Mouse (Mus musculus): ENCODE measurements at regions not wholly inside any gene's neighbourhood (a gene's known extent, or its start where the extent isn't known, plus 50 kb on each side); places are given as distances from the start of the nearest gene placed in this dataset.
"Not testable (repeated sequence)": the region's sequence is repeated elsewhere in the genome, so short reads cannot be mapped to it uniquely, and the experiment has no call there.

DNA sequence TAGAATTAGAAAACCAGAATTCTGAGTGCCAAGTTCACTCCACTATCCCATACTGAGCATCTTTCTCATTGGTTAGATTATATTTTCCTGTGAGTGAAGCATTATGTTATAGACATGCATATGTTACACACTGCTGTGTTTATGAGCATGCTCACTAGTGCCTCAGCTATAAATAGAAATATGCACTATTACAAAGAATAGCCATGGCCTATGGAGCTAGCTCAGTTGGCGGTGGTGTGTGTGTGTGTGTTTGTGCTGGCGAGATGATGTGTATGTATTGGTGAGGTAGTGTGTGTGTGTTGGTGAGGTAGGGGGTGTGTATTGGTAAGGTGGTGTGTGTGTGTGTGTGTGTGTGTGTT lies 106.2 kb downstream of the Sec31a start:
- no peak for DNase-seq

DNA sequence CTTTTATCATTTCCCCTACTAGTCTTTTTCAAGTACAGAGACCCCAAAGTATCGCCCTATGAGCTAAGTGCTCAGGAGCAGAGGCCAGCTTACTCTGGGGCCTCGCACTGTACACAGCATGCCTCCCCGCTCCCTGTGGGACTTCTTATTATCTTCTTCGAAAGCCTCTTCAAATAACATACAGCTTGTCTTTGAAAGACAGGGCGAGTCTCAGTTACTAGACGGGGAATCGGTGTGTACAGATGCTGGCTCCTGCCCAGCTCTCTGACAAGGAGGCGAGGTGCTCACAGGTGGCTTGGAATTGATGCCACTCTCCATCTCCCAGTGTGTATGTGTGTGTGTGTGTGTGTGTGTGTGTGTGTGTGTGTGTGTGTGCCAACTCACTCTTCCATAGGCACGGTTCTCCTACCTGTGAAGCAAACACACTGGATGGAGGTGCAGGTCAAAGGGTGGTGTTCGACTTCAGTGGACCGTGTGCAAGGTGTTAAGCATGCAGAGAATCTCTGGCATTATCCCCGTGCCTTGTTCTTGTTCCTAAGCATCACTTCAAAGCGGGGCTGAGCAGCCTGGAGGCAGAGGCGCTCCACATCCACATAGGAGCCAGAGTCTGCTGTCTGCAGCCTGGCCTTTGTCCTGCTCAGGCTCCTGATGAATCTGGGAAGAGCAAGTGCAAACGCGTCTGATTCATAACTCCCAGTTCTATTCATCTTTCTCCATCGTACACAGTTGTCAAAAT lies 106.8 kb downstream of the Sec31a start:
- DNase-seq, result no peak

DNA sequence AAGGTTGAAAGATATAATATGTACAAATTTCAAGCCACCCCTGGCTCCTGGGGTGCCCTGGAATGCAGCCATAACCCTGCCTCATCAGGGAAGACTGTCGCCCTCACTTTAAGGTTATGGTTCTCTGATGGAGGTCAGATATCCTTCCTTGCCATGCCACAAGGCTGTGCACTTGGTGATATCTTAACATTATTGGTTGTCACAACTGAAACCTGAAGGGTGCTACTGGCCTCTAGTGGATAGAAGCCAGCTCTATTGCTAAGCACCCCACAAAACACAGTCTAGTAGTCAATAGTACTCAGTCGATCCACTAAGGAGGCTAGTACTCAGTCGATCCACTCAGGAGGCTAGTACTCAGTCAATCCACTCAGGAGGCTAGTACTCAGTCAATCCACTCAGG lies 111.6 kb downstream of the Sec31a start:
- DNase-seq, result peak in 1 of 2 experiments; percentile 47

DNA sequence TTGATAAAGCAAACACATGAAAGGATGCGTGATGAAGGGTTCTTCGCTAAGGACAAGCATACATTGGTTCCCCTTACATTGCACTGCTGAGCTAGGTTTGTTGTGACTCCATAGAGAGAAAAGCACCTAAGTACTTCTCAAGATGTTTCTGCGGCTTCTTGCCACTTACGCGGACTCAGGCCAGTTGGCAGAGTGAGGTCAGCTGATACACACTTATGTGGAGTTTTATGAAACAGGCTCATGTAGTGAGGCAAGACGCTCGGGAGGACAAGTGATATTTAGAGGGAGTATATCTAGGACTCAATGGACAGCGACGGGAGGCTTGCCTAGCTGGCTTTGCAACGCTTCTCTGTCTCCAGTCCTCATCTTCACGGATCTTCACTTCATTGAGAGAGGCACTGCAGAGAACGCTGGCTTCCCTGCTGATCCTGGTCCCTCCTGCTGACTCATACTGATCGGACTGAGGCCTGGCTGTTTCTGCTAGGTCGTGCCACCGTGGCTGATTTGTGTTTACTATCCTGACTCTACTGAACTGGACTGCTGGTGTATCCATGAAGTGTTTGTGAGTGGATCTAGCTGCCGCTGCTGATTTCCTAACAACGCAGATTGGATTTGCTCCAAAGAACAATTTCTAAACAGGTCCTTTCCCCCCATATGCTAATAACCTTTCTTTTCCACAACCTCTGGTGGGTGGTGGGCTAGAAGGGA lies 113.8 kb downstream of the Sec31a start:
- DNase-seq, result no peak

DNA sequence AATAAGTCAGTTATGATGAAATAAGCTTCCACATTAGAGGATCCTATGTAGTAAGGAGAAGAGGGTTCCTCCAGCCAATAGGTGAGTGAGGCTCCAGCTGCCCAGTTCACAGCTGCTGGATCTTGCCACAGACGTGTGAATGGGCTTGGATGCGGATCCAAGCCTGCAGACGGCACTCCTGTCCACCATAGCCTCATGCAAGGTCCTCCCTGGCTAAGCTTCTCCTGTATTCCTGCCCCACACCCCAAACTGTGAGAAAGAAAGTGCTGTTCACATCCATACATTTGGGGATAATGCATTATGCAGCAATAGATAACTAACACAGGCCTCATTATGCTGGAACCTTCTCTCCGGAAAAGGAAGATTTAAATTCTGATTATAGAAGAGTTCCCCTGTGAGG lies 116.9 kb downstream of the Sec31a start:
- DNase-seq, result no peak

DNA sequence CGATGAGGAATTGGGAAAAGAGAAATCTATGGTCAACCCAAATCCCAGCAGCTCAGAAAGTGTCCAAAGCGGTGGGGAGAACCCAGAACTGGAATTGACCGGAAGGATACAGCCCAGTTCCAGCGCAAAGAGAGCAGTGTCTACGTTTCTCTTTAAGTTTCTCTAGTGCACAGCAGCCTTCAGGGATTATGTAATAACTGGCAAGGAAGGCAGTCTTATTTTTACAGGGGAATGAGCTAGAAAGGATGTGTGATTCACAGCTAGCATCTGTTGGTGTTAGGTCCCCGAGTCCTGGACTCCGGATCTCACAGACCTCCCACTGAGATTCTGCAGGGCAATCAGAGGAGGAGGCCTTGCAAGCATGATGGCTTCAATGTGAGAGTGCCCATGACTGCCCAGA lies 121.8 kb downstream of the Sec31a start:
- no peak for DNase-seq

DNA sequence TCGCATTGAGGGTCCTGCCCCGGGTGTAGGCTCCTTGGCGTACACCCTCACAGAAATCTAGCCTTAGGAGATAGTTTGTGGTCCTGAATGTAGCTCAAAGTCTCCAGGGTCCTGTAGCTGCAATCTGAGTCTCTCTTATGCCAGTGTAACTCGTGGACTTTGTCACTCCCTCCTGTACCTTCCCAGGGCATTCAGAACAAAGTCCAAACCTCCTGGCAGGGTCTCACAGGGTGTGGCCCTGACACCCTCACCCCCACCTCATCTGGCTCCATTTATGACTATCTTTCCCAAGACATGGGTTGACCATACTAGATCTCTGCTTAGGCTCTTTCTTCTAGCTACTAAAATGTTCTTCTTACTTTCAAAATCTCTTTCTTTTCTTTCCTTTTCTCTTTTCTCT lies 120.6 kb upstream of the Tmem150c start:
- DNase-seq, result no peak

DNA sequence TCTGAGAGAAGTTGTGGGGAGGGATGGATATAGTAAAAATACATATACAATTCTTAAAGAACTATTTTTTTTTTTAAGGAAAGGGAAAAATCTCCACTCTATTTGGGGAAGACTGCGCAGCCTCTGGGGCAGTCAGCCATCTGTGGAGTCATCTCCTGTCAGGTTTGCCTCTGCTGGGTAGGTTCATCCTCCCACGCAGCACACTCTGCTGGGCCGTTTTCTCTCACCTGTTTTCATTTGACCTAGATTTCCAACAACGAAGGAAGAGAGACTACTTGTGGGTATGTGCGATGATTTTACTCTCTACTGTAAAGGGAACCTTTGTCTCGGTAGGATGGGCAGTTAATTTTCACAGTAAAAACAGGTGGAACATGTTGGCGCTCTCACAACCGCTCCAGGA lies 119.9 kb upstream of the Tmem150c start:
- peak; percentile 58 to 68 for DNase-seq

DNA sequence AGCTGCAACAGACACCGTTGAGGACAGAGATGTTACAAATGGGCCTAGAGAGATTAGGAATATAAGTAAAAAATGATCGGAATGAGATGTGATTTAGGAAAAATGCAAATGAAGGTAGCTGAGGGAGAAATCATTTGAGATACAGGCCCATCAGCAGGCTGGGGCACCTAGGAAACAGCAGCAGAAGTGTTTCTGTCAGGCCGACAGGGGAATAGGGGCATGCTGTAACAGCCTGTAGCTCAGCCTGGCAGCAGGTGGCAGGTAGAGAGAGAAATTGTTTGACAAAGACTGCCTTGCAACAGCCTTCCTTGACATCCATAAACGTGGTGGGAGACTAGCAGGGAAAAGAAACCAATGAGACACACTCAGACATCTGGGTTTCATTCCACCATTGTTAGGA lies 115.1 kb upstream of the Tmem150c start:
- no peak for DNase-seq

DNA sequence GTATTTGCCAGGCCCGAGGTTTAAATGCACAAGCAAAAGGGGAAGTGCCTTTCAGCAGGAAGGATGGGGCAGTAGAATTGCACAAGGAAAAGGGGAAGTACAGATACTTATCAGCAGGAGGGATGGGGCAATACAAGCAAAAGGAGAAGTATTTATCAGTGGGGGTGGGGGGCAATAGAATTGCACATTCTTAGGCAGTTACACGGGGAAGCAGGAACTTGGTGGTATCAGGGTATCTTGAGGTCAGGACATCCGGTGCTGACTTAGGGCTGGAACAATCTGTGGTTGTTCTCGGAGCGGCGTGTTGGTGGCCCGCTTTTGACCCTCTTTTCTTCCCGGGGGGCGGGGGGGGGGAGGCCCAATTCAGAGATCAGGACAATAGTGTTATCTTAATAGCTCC lies 112.4 kb upstream of the Tmem150c start:
- not testable (repeated sequence) for DNase-seq

DNA sequence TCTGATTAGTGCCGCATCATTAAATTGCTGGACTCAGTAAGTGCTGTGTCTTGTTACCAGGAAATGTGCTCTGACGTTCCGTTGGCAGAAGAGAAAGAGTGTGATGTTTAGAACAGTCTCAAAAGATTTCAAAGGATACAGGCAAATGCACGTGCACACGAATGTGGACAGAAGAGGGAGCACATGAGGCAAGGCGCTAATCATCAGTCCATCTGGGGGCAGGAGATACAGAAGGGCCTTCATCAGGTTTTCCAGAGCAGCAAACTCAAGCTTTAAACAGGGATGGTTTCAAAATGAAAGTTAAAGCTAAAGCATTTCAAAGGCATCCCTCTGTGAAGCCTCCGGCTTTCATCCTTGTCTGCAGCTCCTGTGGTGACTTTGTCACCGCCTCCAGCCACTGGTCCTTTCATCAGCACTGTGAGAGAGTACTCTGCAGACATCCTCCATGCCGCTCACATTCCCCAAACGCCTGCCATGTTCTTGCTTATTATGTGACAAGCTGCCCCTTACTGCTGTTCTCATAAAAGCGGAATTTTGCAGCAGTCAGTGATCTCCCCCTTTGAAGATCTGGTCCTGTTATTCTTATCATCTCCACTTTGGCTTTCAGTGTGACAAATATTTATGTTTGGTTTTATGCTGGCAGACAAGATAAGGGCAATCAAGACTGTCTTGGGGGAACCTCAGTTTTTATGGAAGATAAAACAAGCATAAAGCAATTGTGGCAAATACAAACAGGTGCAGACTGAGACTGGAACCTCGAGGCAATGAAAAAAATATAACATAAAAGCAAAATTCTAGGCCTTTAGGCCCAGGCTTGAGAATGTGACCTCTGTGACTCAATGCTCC lies 111.5 kb upstream of the Tmem150c start:
- DNase-seq, result no peak

DNA sequence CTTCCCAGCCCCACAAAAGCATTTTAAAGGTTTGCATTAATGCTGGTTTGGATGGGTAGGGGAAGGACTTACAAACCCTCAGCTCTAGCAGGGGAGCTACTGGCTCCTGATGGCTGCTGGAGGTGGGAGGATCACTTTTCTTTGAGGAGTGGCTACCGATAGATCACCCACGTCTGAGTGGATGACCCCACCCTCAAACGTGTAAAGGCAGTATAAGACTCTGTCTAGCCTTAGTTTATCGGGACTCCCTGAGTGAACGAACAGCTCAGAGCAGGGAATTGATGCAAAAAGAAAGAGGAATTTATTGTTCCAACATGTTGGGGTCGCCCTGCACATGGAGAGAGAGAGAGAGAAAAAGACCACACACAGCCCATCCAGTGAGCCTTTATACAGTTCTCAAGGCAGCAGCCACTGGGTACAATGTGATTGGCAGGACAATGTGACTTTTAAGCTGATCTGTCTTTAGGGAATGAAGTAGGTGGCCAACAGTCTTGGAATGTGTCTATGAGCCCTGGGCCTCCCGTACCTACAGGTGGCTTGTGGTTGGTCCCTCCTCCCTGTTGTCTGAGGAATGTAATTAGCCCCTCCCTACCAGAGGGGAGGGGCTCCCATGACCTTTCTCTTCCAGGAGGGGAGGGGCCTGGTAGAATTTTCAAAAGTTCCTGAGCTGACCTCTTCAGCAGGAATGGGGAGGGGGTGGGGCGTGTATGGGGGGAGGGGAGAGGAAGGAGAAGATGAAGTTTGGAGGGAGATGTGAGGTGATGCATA lies 108.7 kb upstream of the Tmem150c start:
- no peak for DNase-seq

DNA sequence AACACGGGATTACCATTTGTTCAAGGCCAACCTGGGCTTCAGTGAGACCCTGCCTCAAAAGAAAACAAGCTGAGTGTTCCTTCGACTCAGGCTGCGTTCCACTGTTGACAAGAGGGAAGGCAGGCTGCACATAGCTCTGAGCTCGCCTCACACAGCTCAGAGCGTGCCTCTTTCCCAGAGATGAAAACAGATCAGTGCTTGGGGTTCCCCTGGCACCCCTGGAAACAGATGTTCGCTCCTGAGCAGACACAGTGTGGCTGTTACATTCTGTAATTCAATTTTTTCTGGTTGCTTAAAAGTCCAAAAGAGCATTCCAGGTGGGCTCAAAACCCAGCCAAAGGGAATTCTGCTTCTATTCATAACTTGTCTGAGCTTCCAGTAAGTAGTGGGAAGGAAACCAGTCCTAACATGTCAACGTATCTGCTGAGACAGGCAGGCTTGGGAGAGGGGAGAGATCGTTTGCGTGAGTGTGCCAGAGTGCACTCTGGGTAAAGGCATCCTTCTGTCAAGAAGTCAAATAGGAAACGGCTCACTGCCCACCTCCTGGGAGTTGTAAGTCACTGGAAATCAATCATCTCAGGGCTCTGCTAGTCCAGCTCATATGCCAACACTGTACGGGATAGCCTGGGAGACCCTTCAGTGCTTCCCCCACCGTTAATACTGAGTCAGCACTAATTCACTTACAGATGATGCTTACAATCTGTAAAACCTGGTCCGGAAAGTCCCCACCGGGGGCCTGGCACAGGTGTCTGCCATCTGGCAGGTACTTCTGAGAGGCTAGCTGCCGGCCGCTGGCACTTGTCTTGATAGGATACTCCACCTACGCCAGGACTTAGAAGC lies 107.3 kb upstream of the Tmem150c start:
- DNase-seq, result peak; percentile 86 to 87

DNA sequence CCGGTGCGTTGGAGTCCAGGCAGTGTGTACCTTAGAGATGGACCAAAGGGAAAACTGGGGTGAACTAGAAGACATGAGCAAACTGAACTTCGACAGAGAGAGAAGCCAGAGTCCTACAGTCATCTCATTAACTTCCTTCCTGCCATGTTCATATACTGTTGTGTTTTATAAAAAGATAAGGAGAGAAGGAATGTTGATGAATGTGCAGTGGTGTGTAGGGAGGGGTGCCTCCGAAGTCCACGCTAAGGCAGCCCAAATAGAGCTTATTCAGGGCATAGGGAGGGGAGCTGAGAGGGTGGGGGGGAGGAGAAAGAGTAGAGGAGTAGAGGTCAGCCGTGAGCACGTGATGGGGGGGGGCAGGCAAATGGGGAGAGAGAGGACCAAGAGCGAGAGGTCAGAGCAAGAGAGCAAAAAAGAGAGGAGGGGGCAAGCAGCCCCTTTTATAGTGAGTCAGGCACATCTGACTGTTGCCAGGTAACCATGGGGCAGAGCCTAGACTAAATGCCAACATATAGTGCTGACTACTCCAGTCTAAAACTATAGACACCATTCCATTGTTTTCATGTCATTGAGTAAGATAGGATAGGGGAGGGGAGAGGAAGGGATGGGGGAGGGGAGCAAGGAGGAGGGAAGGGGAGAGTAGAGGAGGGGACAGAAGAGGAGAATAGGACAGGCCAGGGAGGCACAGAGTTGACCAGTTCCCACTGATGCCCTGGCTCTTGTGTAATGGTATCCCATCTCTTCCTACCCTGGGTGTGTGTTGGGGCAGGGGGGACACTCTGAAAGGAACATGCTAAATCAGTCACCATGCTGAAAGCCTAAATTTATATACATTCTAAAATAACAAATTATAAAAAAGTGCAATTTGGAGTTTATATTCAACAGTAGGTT lies 100.4 kb upstream of the Tmem150c start:
- DNase-seq, result no peak

DNA sequence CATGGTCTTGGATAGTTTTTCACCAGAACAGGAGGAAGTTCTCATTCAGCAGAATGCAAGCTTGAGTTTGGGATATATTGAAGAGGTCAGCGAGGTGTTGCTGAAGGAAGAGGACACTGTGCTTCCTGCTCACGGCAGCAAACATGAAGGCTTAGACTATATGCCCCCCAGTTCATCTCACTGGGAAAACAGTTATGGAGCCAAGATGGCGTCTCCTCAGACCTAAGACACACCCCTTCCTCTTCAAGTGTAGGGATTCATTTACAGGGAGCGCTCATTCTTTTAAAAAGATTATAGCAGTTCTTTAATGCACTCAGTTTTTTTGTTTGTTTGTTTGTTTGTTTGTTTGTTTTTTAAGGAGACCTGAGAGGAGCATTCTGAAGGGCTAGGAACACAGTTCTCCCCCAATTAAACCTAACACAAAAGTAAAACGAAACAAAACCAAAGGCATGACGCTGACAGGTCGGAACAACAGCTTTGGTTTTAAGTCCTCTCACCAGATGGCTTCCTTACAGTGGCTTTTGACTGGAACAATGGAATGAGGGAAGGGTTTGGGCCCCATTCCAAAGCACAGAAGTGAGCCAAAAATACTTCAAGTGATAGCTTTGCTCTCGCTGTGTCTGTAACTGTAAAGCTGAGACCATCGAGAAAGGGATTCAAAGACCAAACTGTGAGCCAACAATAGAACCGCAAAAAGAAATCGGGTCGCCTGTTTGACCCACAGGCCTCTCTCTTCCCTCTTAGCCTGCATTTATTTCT lies 99.5 kb upstream of the Tmem150c start:
- peak; percentile 44 for DNase-seq

DNA sequence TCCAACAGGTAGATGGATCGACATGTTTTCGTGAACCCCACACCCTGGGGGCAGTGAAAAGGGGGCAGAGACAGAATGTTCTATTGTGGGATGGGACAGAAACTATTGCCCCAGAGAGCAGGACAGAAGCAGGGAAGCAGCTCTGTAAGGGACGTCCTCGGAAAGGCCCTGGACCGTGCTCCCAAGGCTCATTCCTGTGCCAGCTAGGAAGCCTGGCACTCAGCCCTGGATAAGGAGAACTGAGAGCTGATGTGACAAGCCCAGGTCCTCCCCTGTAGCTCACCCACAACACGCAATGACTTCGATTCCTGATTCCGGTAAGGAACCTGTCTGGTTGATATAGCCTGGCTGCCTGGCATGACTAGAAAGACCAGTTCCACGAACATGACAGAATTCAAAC lies 95.7 kb upstream of the Tmem150c start:
- no peak for DNase-seq

DNA sequence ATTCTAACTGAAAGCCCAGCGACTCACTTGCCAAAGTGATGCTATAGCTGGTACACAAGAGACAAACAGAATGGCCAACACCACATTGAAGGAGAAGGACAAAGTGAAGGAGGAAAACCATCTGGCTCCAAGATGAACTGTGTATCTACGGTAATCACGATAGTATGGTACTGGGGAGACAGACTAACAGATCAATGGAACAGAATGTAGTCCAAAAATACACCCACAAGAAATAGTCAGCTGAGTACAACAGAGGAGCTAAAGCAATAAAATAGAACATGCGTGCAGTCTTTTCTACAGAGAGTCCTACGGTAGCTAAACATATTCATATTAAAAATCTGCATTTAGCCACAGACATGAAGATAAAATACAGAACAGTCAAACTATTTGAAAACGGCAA lies 92.4 kb upstream of the Tmem150c start:
- DNase-seq, result no peak

DNA sequence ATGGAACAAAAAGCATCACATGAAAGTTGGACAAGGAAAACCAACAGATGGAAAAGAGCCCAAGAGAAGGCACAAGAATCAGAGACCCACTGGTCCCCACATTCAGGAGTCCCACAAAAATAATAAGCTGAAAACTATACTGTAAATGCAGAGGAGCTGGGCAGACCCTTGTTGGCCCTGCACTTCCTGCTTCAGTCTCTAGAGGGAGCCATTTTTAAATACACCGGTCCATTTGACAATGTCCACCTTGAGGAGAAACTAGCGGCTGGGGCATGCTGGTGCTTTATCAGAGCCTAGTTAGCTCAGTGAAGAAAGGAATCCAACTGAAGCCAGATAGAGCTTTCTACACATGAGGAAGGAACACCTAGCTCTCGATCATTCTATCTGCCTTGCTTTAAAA lies 90.1 kb upstream of the Tmem150c start:
- DNase-seq, result peak in 1 of 2 experiments; percentile 49

DNA sequence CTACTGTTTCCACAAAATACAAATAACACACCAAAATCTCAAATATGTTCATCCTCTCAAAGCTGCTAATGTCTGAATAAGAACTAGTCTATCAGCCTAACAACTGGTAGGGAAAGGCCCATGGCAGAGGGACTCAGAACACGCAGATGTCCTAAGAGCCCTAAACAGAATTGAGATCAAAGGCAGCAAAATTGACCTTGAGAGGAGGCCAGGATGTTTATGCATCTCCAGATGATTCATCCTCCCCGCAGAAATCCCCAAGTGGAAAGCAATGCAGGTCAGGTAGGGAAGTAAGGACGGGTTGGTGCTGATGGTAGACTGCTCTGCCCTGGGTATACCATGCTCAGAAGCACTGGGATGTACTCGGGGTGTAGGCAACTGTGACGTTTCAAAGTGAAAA lies 89.0 kb upstream of the Tmem150c start:
- no peak for DNase-seq

DNA sequence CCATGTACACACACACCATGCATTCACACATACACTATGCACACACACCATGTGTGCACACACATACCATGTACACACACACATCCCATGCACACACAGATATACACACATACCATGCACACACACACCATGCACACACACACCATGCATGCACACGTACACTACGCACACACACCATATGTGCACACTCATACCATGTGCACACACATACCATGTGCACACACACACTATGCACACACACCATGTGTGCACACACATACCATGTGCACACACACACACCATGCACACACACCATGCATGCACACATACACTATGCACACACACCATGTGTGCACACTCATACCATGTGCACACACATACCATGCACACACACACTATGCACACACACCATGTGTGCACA lies 87.1 kb upstream of the Tmem150c start:
- DNase-seq, result no peak

All from cerebellum, adult 18-20 months (tissue).